Mouse (Mus musculus) heart, postnatal 4 days (tissue): ENCODE data around the gene Celsr1. TPM values are rescaled to one million over a fixed set of nuclear protein-coding genes. Genes with fewer than 3 reads are reported as not detected.
"Not testable (repeated sequence)": the region's sequence is repeated elsewhere in the genome, so short reads cannot be mapped to it uniquely, and the experiment has no call there.

Source experiments
- DNase-seq: peaks from one replicate; pipeline ENCODE4 v3.0.0; 2021
- total RNA-seq, 2 experiments: library from RNA; stranded (reverse); gene quantifications; 2 replicates each; pipeline ENCODE4 v1.2.3; 2021

Gene Celsr1
- total RNA-seq, 2 experiments from 2014 or later, result 20.0 to 21.3 TPM

- no peak for DNase-seq
Measured at GRCm38 (mm10) chr15:85889235-85889634, 144.3 kb downstream of the Celsr1 start.

GRCm38 (mm10) chr15:85885606-85886005 lies 148.0 kb downstream of the Celsr1 start:
- DNase-seq, result no peak

GRCm38 (mm10) chr15:85879498-85879895 lies 154.1 kb downstream of the Celsr1 start:
- DNase-seq, result no peak

GRCm38 (mm10) chr15:85878848-85879497 lies 154.6 kb downstream of the Celsr1 start, which contains the start of gene Trmu:
TSS of gene Trmu (plus strand) at chr15:85879312.
- peak; percentile 93 for DNase-seq

GRCm38 (mm10) chr15:85877336-85877735 lies 156.2 kb downstream of the Celsr1 start:
- no peak for DNase-seq

GRCm38 (mm10) chr15:85867696-85868095 lies 165.9 kb downstream of the Celsr1 start:
- DNase-seq, result peak; percentile 82

- not testable (repeated sequence) for DNase-seq
Measured at GRCm38 (mm10) chr15:85865913-85866312, 167.7 kb downstream of the Celsr1 start.

- peak; percentile 95 for DNase-seq
Measured at GRCm38 (mm10) chr15:85859490-85860031, 174.0 kb downstream of the Celsr1 start, which contains the start of gene Gtse1. TSS of gene Gtse1 (plus strand) at chr15:85859745.

- peak; percentile 11 for DNase-seq
Measured at GRCm38 (mm10) chr15:85858980-85859489, 174.5 kb downstream of the Celsr1 start.

GRCm38 (mm10) chr15:85851656-85852392 lies 181.8 kb downstream of the Celsr1 start:
- DNase-seq, result no peak

Other genes starting within 250 kb of the Celsr1 start
- 10 to 100 TPM; 37.9 to 45.1 TPM for gene Cdpf1, start 222.1 kb downstream of the Celsr1 start, total RNA-seq
- gene Pkdrej, start 212.0 kb downstream of the Celsr1 start, total RNA-seq, result 1 to 10 TPM; 2.5 to 2.8 TPM
- gene Ttc38, start 201.5 kb downstream of the Celsr1 start, total RNA-seq, result 1 to 10 TPM; 5.2 to 5.3 TPM
- gene Gtse1, start 174.0 kb downstream of the Celsr1 start, total RNA-seq, result 10 to 100 TPM; 15.2 to 16.9 TPM
- gene Trmu, start 154.5 kb downstream of the Celsr1 start, total RNA-seq, result 10 to 100 TPM; 27.4 to 29.4 TPM
- 10 to 100 TPM; 30.1 to 33.6 TPM for gene Gramd4, start 23.9 kb upstream of the Celsr1 start, total RNA-seq
- 10 to 100 TPM; 39.1 to 40.2 TPM for gene Cerk, start 152.4 kb upstream of the Celsr1 start, total RNA-seq
- 10 to 100 TPM; 16.5 to 20.6 TPM for gene Tbc1d22a, start 180.7 kb upstream of the Celsr1 start, total RNA-seq